Mouse (Mus musculus) liver, adult 2 months (tissue): ENCODE results near the gene Trub2. TPM values are rescaled to one million over a fixed set of nuclear protein-coding genes. Genes with fewer than 3 reads are reported as not detected.
A peak's percentile ranks its signal among the peaks of the same experiment; 100 is the strongest.

Experiments used
- DNase-seq: peaks from one replicate; pipeline ENCODE4 v3.0.0-alpha.2; 2011; ENCODE audit warnings: low read depth, low spot score; ENCODE audit errors: extremely low read depth
- H3K27ac ChIP-seq: fragments of 200-500 bp; replicated peaks from 2 replicates; pipeline ENCODE4 v1.5.1; 2012; ENCODE audit warnings: low read depth, mild to moderate bottlenecking, control low read depth, inconsistent platforms, low read length; ENCODE audit not compliant: insufficient read depth
- H3K27me3 ChIP-seq: fragments of 200-500 bp; 2 replicates; pipeline ENCODE4 v1.6.1; 2012; ENCODE audit warnings: mild to moderate bottlenecking, moderate library complexity, low read length, inconsistent platforms; ENCODE audit not compliant: control insufficient read depth, insufficient read depth
- H3K36me3 ChIP-seq: fragments of 200-500 bp; 2 replicates; pipeline ENCODE4 v1.6.1; 2012; ENCODE audit warnings: low read length, inconsistent platforms; ENCODE audit not compliant: control insufficient read depth, insufficient read depth
- H3K4me1 ChIP-seq: fragments of 200-500 bp; 2 replicates; pipeline ENCODE4 v1.6.1; 2011; ENCODE audit warnings: low read length; ENCODE audit not compliant: control insufficient read depth, insufficient read depth
- H3K4me3 ChIP-seq: fragments of 200-500 bp; 2 replicates; pipeline ENCODE4 v1.5.1; 2011; ENCODE audit warnings: low read depth, mild to moderate bottlenecking, control low read depth, low read length, moderate library complexity; ENCODE audit not compliant: insufficient read depth
- H3K79me2 ChIP-seq: fragments of 200-500 bp; 2 replicates; pipeline ENCODE4 v1.6.1; 2012; ENCODE audit warnings: inconsistent platforms, mild to moderate bottlenecking, low read length, moderate library complexity; ENCODE audit not compliant: control insufficient read depth, insufficient read depth
- H3K9ac ChIP-seq: fragments of 200-500 bp; 2 replicates; pipeline ENCODE4 v1.6.1; 2012; ENCODE audit warnings: low read depth, mild to moderate bottlenecking, control low read depth, inconsistent platforms, low read length
- CTCF ChIP-seq: fragments of 200-500 bp; IDR thresholded peaks from 2 replicates; pipeline ENCODE4 v1.5.1; 2011; ENCODE audit warnings: low read depth, low read length, control low read depth
- POLR2A ChIP-seq: fragments of 200-500 bp; IDR thresholded peaks from 2 replicates; pipeline ENCODE4 v1.6.1; 2011; ENCODE audit warnings: low read length, control low read depth; ENCODE audit not compliant: insufficient read depth; ENCODE audit errors: extremely low read depth
- WGBS: fragments of 180-500 bp; shearing (Covaris S2); methylation state at CpG from one replicate; pipeline ENCODE4 v1.1.7; 2018; 5-methylcytosine and 5-hydroxymethylcytosine counted together
- polyA plus RNA-seq: library from polyadenylated mRNA; depleted of rRNA; stranded (reverse); fragments of >200 nt; gene quantifications from 2 replicates; pipeline ENCODE4 v1.2.3, GENCODE M21; 2012
- total RNA-seq: library from RNA; depleted of rRNA; stranded (reverse); fragments of >200 nt; gene quantifications from 2 replicates; pipeline ENCODE4 v1.2.3, GENCODE M21; 2014

Gene Trub2
- total and polyA plus RNA-seq, 2 experiments = 10.2 to 19.7 TPM

DNA sequence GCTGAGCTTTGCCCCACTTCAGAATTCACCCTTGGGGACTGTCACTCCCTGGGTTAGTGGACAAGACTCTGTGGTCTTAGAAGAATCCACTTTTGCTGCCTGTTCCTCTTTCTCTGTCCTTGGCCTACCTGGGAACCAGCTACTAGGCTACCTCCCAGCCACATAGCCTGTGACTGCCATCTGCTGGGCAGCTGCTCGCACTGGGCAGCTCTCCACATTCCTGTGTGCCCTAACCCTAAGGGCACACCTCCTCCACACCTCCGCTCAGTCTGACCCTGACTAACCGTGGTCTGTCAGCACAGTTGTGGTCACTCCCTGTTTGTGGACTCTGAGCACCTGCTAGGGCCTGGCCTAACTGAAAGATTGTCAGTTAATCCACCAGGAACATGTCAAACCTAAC, 56.8 kb downstream of the Trub2 start:
- no peak overlapping the region for H3K4me3 ChIP-seq
- no peak for TF ChIP-seq POLR2A
- peak; percentile 95 for TF ChIP-seq CTCF
- no peaks in the 10 kb centered on the region for H3K79me2 ChIP-seq
- H3K4me1 ChIP-seq = peaks cover 14% of the 10 kb centered on the region
- H3K36me3 ChIP-seq = peaks cover 3% of the 10 kb centered on the region; the same call in 1 of the 2 replicates
- DNase-seq = peak; percentile 82
- no peaks in the 10 kb centered on the region for H3K27me3 ChIP-seq
- no peak overlapping the region for H3K27ac ChIP-seq
- WGBS = 18% methylated on average over 3 of the region's 3 CpGs
- H3K9ac ChIP-seq = no peak overlapping the region

GRCm38 (mm10) chr2:29729500-29729899, 58.8 kb downstream of the Trub2 start:
- Histone ChIP-seq H3K79me2 (no peaks in the 10 kb centered on the region), H3K27me3 (no peaks in the 10 kb centered on the region), H3K27ac (no peak overlapping the region), H3K36me3 (peaks cover 10% of the 10 kb centered on the region; the same call in 1 of the 2 replicates), H3K4me1 (0 out of 2 replicates have a peak, but pooled peaks cover 1% of the 10 kb centered on the region), H3K4me3 (no peak overlapping the region), H3K9ac (no peak overlapping the region)
- WGBS = 66% methylated on average over 2 of the region's 2 CpGs
- no peak for DNase-seq
- TF ChIP-seq POLR2A (no peak), CTCF (no peak)

- no peak overlapping the region for H3K4me3 ChIP-seq
- no peak for DNase-seq
- H3K36me3 ChIP-seq = peaks cover 22% of the 10 kb centered on the region
- H3K9ac ChIP-seq = no peak overlapping the region
- 79% methylated on average over 5 of the region's 5 CpGs for WGBS
- H3K4me1 ChIP-seq = no peaks in the 10 kb centered on the region
- no peaks in the 10 kb centered on the region for H3K27me3 ChIP-seq
- H3K79me2 ChIP-seq = no peaks in the 10 kb centered on the region
- no peak overlapping the region for H3K27ac ChIP-seq
- TF ChIP-seq POLR2A (no peak), CTCF (no peak)
Observed at GRCm38 (mm10) chr2:29724664-29725365, 63.5 kb downstream of the Trub2 start.

DNA sequence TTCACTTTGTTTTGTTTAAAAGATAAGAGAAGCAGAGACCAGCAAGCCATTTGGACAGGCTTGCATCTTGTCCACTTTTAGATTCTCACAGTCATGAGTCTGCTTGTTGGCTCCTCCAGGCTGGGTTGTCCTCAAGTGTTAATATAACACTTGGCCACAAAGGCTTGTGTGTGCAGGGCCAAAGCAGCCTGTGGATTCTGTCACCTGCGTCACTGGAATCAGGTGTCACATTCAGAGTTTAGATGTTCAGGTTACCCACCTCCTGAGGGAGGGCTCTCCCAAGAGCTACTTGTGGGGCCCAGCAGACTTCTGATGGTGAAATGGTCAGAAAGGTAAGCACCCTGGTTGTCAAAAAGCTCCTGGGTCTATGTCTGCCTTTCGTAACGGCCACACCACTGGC, 65.2 kb downstream of the Trub2 start:
- Histone ChIP-seq H3K4me3 (no peak overlapping the region), H3K27me3 (no peaks in the 10 kb centered on the region), H3K9ac (no peak overlapping the region), H3K27ac (no peak overlapping the region), H3K36me3 (peaks cover 22% of the 10 kb centered on the region), H3K79me2 (no peaks in the 10 kb centered on the region), H3K4me1 (no peaks in the 10 kb centered on the region)
- DNase-seq = no peak
- no peak for TF ChIP-seq POLR2A
- no peak for TF ChIP-seq CTCF
- 100% methylated on average over 3 of the region's 3 CpGs for WGBS

- TF ChIP-seq POLR2A (no peak), CTCF (no peak)
- no peak for DNase-seq
- 83% methylated on average over 5 of the region's 5 CpGs for WGBS
- Histone ChIP-seq H3K36me3 (peaks cover 12% of the 10 kb centered on the region), H3K79me2 (no peaks in the 10 kb centered on the region), H3K4me1 (no peaks in the 10 kb centered on the region), H3K9ac (no peak overlapping the region), H3K4me3 (no peak overlapping the region), H3K27me3 (no peaks in the 10 kb centered on the region), H3K27ac (no peak overlapping the region)
Observed at GRCm38 (mm10) chr2:29718581-29718980, 69.7 kb downstream of the Trub2 start.

DNA sequence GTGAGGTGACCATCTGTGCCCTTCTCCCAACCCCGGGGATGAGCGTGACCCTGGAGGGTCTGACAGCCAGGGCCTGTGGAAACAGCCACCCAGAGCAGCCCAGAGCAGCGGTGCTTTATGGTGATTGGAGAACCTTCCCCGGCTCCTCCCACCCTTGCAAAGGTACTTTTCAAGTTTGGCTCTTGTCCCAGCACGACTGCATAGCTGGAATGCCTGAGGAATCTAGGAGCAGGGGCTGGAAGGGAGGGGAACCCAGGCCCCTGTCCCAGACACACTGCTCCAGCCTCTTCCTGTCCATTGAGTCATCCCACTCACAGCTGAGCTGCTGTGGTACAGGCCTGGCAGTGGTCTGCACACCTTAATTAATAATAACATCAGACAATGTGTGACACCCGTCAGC, 71.6 kb downstream of the Trub2 start:
- 65% methylated on average over 6 of the region's 6 CpGs for WGBS
- 0 out of 2 replicates have a peak, but pooled peaks cover 3% of the 10 kb centered on the region for H3K36me3 ChIP-seq
- H3K4me3 ChIP-seq = no peak overlapping the region
- H3K27ac ChIP-seq = no peak overlapping the region
- no peaks in the 10 kb centered on the region for H3K4me1 ChIP-seq
- H3K9ac ChIP-seq = no peak overlapping the region
- no peak for TF ChIP-seq CTCF
- TF ChIP-seq POLR2A = no peak
- H3K79me2 ChIP-seq = no peaks in the 10 kb centered on the region
- no peak for DNase-seq
- H3K27me3 ChIP-seq = no peaks in the 10 kb centered on the region
